Mouse (Mus musculus) megakaryocyte, embryonic 14.5 days (primary cell): ENCODE measurements at regions not wholly inside any gene's neighbourhood (a gene's known extent, or its start where the extent isn't known, plus 50 kb on each side); places are given as distances from the start of the nearest gene placed in this dataset.

Source experiments
- FLI1 ChIP-seq: IDR thresholded peaks from 2 replicates; pipeline ENCODE4 v1.6.1; 2012; ENCODE audit warnings: low read length, inconsistent platforms, mixed read lengths
- GATA1 ChIP-seq: IDR thresholded peaks from 3 replicates; pipeline ENCODE4 v1.6.1; 2012; ENCODE audit warnings: mixed read lengths, low read length, inconsistent platforms, borderline replicate concordance

- TF ChIP-seq GATA1 = no peak
- no peak for TF ChIP-seq FLI1
Measured at GRCm38 (mm10) chr4:58617261-58617660, 63.6 kb upstream of the Lpar1 start.
